Mouse (Mus musculus) MN1 (cell line): ENCODE data around the gene Zfp978.
"Not testable (repeated sequence)": the region's sequence is repeated elsewhere in the genome, so short reads cannot be mapped to it uniquely, and the experiment has no call there.

ENCODE experiments used
- DNase-seq: peaks from one replicate; pipeline ENCODE4 v3.0.0-alpha.2; 2016; ENCODE audit warnings: low spot score

The Zfp978 gene

GRCm38 (mm10) chr4:147361003-147361402 is at the start of gene Zfp978:
Gene Zfp978, plus strand, starts transcription at chr4:147361303.
- DNase-seq, result not testable (repeated sequence)

- DNase-seq, result peak; percentile 19
Measured at GRCm38 (mm10) chr4:147335036-147335690, 25.9 kb upstream of the Zfp978 start.

- DNase-seq, result peak; percentile 13
Measured at GRCm38 (mm10) chr4:147335691-147336367, 25.3 kb upstream of the Zfp978 start.

- peak; percentile 17 for DNase-seq
Measured at GRCm38 (mm10) chr4:147336368-147337195, 24.5 kb upstream of the Zfp978 start.

GRCm38 (mm10) chr4:147337520-147337919 is 23.6 kb upstream of the Zfp978 start:
- DNase-seq, result not testable (repeated sequence)

GRCm38 (mm10) chr4:147338032-147338610 is 23.0 kb upstream of the Zfp978 start:
- DNase-seq, result peak; percentile 10

GRCm38 (mm10) chr4:147338706-147339105 is 22.4 kb upstream of the Zfp978 start:
- DNase-seq, result not testable (repeated sequence)

GRCm38 (mm10) chr4:147339601-147340219 is 21.4 kb upstream of the Zfp978 start:
- peak; percentile 7 for DNase-seq

GRCm38 (mm10) chr4:147340236-147340635 is 20.9 kb upstream of the Zfp978 start:
- not testable (repeated sequence) for DNase-seq

- not testable (repeated sequence) for DNase-seq
Measured at GRCm38 (mm10) chr4:147340876-147341275, 20.2 kb upstream of the Zfp978 start.

- peak; percentile 9 for DNase-seq
Measured at GRCm38 (mm10) chr4:147343042-147343908, 17.8 kb upstream of the Zfp978 start.

- DNase-seq, result not testable (repeated sequence)
Measured at GRCm38 (mm10) chr4:147345061-147345554, 16.0 kb upstream of the Zfp978 start.

- DNase-seq, result not testable (repeated sequence)
Measured at GRCm38 (mm10) chr4:147346361-147347035, 14.6 kb upstream of the Zfp978 start.

- not testable (repeated sequence) for DNase-seq
Measured at GRCm38 (mm10) chr4:147347300-147347699, 13.8 kb upstream of the Zfp978 start.

- not testable (repeated sequence) for DNase-seq
Measured at GRCm38 (mm10) chr4:147347880-147348279, 13.2 kb upstream of the Zfp978 start.

- not testable (repeated sequence) for DNase-seq
Measured at GRCm38 (mm10) chr4:147348401-147348800, 12.7 kb upstream of the Zfp978 start.

GRCm38 (mm10) chr4:147348906-147349686 is 12.0 kb upstream of the Zfp978 start:
- peak; percentile 6 for DNase-seq

- not testable (repeated sequence) for DNase-seq
Measured at GRCm38 (mm10) chr4:147349687-147350415, 11.3 kb upstream of the Zfp978 start.
